Mouse (Mus musculus) left cerebral cortex, postnatal 36 days (tissue): ENCODE results near the gene Borcs6. TPM values are rescaled to one million over a fixed set of nuclear protein-coding genes. Genes with fewer than 3 reads are reported as not detected.

Experiments
- DNase-seq, 2 experiments: peaks; one replicate each; pipeline ENCODE4 v3.0.0; 2021 to 2022; ENCODE audit warnings: low spot score in 2 of 2, mixed read lengths in 1 of 2
- intact Hi-C: fragments of 180-260 bp; cut with DNase I; formaldehyde crosslinking; loops from one replicate; pipeline ENCODE4 v1.15.1; 2025
- total RNA-seq, 2 experiments: library from RNA; stranded (reverse); gene quantifications; 2 replicates each; pipeline ENCODE4 v1.2.3; 2021

Borcs6 gene
- total RNA-seq, 2 experiments from 2014 or later = 30.7 to 38.4 TPM

GRCm38 (mm10) chr11:69096987-69097900 lies 37.7 kb downstream of the Borcs6 start:
- intact Hi-C loops = loop anchor here (5.0 to 10.0 kb wide), 3 partner anchors 35 to 318 kb away; partner anchors contain the start of genes Chd3 and Kdm6b
- DNase-seq = peak; percentile 98

GRCm38 (mm10) chr11:69098039-69098761 lies 38.7 kb downstream of the Borcs6 start:
- peak in 1 of 2 experiments; percentile 51 for DNase-seq
- intact Hi-C loops = loop anchor here (2.0 to 10.0 kb wide), 4 partner anchors 21 to 317 kb away; partner anchors contain the start of genes Chd3 and Kdm6b

GRCm38 (mm10) chr11:69098762-69099091 lies 39.2 kb downstream of the Borcs6 start:
- intact Hi-C loops = loop anchor here (2.0 to 10.0 kb wide), 4 partner anchors 20 to 316 kb away; partner anchors contain the start of genes Chd3 and Kdm6b
- DNase-seq = peak; percentile 96 to 97

- peak; percentile 74 to 79 for DNase-seq
- intact Hi-C loops = loop anchor here (2.0 to 10.0 kb wide), 4 partner anchors 19 to 315 kb away; partner anchors contain the start of genes Chd3 and Kdm6b
These were observed 39.8 kb downstream of the Borcs6 start for GRCm38 (mm10) chr11:69099177-69099914.

GRCm38 (mm10) chr11:69099915-69100345 lies 40.4 kb downstream of the Borcs6 start:
- intact Hi-C loops = loop anchor here (2.0 to 10.0 kb wide), 4 partner anchors 19 to 315 kb away; partner anchors contain the start of genes Chd3 and Kdm6b
- peak; percentile 93 to 95 for DNase-seq

GRCm38 (mm10) chr11:69100639-69101360 lies 41.3 kb downstream of the Borcs6 start:
- peak; percentile 20 to 29 for DNase-seq
- intact Hi-C loops = no loop called here

GRCm38 (mm10) chr11:69101604-69102402 lies 42.3 kb downstream of the Borcs6 start:
- no peak for DNase-seq
- intact Hi-C loops = no loop called here

- intact Hi-C loops = no loop called here
- no peak for DNase-seq
These were observed 42.8 kb downstream of the Borcs6 start for GRCm38 (mm10) chr11:69102403-69102725.

GRCm38 (mm10) chr11:69103121-69103520 lies 43.6 kb downstream of the Borcs6 start:
- no peak for DNase-seq
- intact Hi-C loops = no loop called here

GRCm38 (mm10) chr11:69103531-69104435 lies 44.3 kb downstream of the Borcs6 start:
- no peak for DNase-seq
- intact Hi-C loops = no loop called here

GRCm38 (mm10) chr11:69104487-69104886 lies 45.0 kb downstream of the Borcs6 start:
- intact Hi-C loops = no loop called here

GRCm38 (mm10) chr11:69105227-69105626 lies 45.7 kb downstream of the Borcs6 start:
- no peak for DNase-seq
- intact Hi-C loops = no loop called here

More at GRCm38 (mm10) chr11:69104487-69104886, 45.0 kb downstream of the Borcs6 start:
- no peak for DNase-seq

GRCm38 (mm10) chr11:69105796-69106195 lies 46.3 kb downstream of the Borcs6 start:
- DNase-seq = no peak
- intact Hi-C loops = no loop called here

- intact Hi-C loops = no loop called here
- DNase-seq = no peak
These were observed 46.8 kb downstream of the Borcs6 start for GRCm38 (mm10) chr11:69106299-69106698.

- no peak for DNase-seq
- intact Hi-C loops = no loop called here
These were observed 47.3 kb downstream of the Borcs6 start for GRCm38 (mm10) chr11:69106842-69107241.

- no peak for DNase-seq
- intact Hi-C loops = no loop called here
These were observed 48.2 kb downstream of the Borcs6 start for GRCm38 (mm10) chr11:69107676-69108075.

- intact Hi-C loops = no loop called here
These were observed 48.7 kb downstream of the Borcs6 start for GRCm38 (mm10) chr11:69108223-69108622.

More at GRCm38 (mm10) chr11:69108223-69108622, 48.7 kb downstream of the Borcs6 start:
- DNase-seq = no peak
